Mouse (Mus musculus): ENCODE data around the gene Serhl. TPM values are rescaled to one million over a fixed set of nuclear protein-coding genes. Genes with fewer than 3 reads are reported as not detected.

The Serhl gene
- polyA plus RNA-seq, 1 experiment from 2014 or later = 32.4 TPM

DNA sequence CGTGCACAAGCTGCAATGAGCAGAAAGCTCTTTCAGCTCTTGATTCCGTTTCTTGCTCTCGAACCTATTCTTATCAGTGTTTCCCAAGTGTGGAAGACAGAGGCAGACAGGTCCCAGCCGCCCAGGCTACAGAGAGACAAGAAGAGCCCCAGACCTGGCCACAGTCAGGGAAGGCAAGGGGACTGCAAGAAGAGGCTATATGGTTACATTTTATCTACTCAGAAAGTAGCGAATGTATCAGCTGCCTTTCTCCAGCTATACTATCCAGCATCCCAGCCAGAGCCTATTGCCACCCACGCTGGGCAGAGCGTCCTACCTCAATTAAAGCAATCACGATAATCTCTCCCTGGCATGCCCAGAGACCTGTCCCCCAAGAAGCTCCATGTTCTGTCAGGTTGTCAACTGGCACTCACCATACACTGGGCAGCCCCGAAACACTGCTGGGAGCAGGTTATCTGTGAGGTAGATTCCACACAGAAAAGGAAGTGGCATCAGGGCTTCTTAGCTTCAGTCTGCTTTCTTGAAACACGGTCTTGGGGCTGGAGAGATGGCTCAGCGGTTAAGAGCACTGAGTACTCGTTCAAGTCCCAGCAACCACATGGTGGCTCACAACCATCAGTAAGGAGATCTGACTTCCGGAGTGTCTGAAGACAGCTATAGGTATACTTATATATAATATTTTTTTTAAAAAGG, 2.5 kb upstream of the Serhl start:
- no peaks in the 10 kb centered on the region for H3K9me3 ChIP-seq
- no peaks in the 10 kb centered on the region for H3K36me3 ChIP-seq
- no peak overlapping the region for H3K9ac ChIP-seq
- peaks cover 47% of the 10 kb centered on the region for H3K27me3 ChIP-seq
- H3K4me1 ChIP-seq (replicated peaks) = peaks cover 39% of the 10 kb centered on the region
- no peak overlapping the region for H3K4me2 ChIP-seq
- no peak for ATAC-seq (ENCODE audit: low FRiP score)
- 89% methylated on average over 13 of the region's 13 CpGs for WGBS
- no peak overlapping the region for H3K27ac ChIP-seq
- H3K4me3 ChIP-seq = no peak overlapping the region

DNA sequence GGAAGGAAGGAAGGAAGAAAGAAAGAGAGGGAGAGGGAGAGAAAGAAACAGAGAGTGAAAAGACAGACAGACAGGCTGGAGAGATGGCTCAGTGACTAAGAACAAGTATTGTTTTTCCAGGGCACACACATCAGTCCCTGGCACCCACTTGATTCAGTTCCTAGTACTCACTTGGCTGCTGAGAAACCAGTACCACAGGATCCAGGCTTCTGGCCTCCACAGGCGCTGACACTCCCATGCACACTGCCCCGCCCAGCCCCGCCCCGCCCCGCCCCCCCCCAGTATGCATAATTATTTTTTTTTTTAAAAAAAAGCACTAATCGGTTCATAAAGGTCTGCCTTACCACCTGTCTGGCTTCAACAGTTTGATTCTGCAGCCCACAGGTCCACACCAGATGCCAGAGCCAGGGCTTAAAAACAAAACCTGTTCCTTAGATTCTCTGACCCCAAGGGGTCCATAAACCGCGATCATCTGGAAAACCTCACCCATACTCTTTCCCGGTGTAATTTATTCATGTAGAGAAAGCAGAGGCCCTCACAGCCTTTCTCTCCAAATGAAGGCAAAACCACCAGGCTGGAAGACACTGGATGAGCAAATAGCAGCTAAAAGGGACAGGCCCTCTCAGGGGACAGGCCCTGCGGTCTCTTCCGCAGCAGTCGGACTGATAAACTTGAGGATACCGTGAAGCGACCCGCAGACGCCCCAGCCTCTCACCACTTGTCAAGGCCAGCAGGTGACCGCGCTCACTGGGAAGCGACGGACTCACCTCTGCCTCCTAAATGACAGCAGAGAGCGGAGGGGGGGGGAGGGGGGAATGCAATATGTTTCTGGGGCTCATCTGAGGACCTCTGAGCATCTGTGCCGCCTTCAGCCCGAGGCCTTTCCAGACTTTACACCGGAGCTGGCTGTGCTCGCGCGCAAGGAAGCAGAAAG, 544 bp upstream of the Serhl start:
- Histone ChIP-seq H3K4me1 (replicated peaks) (peaks cover 28% of the 10 kb centered on the region), H3K4me3 (no peak overlapping the region; the same call in 1 of the 2 replicates), H3K9ac (0 out of 2 replicates have a peak overlapping the region, but pooled peaks have one; percentile 49), H3K4me2 (peak overlapping the region; percentile 39), H3K27me3 (peaks cover 46% of the 10 kb centered on the region), H3K27ac (peak overlapping the region; percentile 2; the same call in 1 of the 2 replicates), H3K9me3 (no peaks in the 10 kb centered on the region), H3K36me3 (no peaks in the 10 kb centered on the region)
- no peak for ATAC-seq (ENCODE audit: low FRiP score)
- 5% methylated on average over 27 of the region's 27 CpGs for WGBS

DNA sequence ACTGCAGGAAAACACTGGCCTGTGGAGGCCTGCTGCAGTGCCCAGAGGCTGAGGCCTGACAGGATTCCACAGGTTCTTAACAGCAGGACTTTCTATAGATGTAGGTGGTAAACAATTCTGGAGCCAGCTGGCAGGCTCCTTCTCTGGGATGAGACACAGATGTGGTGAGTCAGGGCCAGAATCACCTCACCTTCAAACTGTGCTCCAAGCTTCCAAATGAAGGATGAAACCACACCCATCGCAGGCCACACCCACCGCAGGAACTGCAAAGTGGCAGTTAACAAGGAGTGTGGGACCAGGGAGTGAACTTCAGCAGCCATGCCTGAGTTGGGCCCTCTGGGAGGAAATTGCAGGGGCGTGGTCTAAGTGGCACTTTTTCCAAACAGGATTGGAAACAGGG, 1.6 kb downstream of the Serhl start:
- 54% methylated on average over 3 of the region's 3 CpGs for WGBS
- Histone ChIP-seq H3K27ac (no peak overlapping the region), H3K4me1 (replicated peaks) (peaks cover 19% of the 10 kb centered on the region), H3K4me2 (no peak overlapping the region), H3K27me3 (peaks cover 40% of the 10 kb centered on the region), H3K4me3 (no peak overlapping the region), H3K9me3 (no peaks in the 10 kb centered on the region), H3K9ac (no peak overlapping the region), H3K36me3 (no peaks in the 10 kb centered on the region)
- ATAC-seq (ENCODE audit: low FRiP score) = no peak

DNA sequence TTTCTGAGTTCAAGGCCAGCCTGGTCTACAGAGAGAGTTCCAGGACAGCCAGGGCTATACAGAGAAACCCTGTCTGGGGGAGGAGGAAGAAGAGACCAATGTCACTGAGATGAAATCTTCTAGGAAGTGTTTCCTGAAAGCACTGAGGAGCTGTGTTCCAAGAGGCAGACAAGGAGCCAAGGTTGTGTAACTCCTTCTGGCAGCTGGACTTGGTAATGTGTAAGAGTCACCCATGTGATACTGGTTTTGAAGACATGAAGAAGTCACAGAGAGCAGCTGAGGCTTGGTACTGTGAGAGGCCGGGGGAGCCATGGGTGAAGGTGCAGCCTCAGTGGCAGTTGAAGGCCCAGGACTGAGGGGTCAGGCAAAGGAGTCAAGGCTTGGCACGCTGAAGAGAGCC, 4.4 kb downstream of the Serhl start:
- ATAC-seq (ENCODE audit: low FRiP score) = no peak
- Histone ChIP-seq H3K9me3 (no peaks in the 10 kb centered on the region), H3K9ac (no peak overlapping the region), H3K27me3 (peaks cover 36% of the 10 kb centered on the region), H3K4me3 (no peak overlapping the region), H3K36me3 (no peaks in the 10 kb centered on the region), H3K27ac (no peak overlapping the region), H3K4me1 (replicated peaks) (peaks cover 12% of the 10 kb centered on the region), H3K4me2 (no peak overlapping the region)
- 79% methylated on average over 2 of the region's 2 CpGs for WGBS

DNA sequence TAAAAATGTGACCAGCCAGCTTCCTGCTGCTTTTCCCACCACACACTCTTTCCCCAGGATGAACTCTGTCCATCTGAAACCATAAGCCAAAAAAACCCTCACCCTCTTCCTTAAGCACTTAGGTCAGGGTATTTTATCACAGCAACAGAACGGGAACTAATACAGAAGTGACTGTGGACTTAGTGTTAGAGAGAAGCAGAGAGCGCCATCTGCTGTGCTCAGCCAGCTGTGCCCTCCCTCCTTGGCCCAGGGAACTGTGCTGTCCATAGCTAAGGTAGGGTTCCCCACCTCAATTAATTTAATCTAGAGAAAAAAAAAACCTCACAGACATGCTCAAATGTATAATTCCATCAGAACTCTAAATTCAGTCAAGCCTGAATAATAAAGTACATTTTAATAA, 6.6 kb downstream of the Serhl start:
- no peak overlapping the region for H3K27ac ChIP-seq
- H3K9me3 ChIP-seq = no peaks in the 10 kb centered on the region
- H3K4me1 ChIP-seq (replicated peaks) = peaks cover 19% of the 10 kb centered on the region
- WGBS = 51% methylated on average over 2 of the region's 2 CpGs
- ATAC-seq (ENCODE audit: low FRiP score) = no peak
- H3K27me3 ChIP-seq = peaks cover 21% of the 10 kb centered on the region
- H3K9ac ChIP-seq = no peak overlapping the region
- no peaks in the 10 kb centered on the region for H3K36me3 ChIP-seq
- no peak overlapping the region for H3K4me3 ChIP-seq
- no peak overlapping the region for H3K4me2 ChIP-seq

DNA sequence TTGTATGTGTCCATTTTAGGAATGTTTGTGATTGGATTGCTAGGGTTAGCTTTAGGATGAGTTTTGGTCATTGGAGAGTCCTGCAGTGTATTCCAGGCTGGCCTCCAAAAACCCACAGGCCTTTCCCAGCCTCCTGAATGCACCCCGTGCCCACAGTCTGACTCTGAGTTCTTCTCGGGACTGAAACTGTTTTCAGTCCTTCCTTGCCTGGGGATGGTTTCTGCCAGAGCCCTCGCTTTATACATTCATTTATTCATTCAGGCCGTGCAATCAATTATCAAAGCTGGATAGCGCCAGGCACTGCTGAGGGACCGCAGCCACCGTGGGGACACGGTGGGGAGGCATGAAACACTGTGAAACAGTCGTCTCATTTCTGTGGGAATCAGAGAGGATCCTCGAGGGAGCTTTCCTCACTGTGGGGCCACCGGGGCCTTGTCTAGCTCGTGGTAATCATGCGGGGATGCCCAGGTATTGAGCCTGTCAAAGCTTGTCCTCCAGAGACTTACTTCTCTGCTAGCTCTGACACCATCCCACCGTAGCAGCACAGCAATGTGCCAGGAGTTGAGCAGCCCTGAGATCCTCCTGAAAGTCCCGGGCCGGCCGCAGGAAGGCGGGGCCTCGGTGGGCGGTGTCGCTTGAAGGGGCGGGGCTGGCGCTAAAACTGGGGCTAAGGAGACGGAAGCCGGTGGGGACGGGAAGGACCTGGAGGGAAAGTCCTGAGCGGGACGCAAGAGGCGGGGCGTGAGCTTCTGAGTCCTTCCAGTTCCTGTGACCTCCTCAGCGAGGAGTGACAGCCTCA, 10.4 kb downstream of the Serhl start:
- H3K4me2 ChIP-seq = peak overlapping the region; percentile 59
- peaks cover 31% of the 10 kb centered on the region for H3K27me3 ChIP-seq
- peak overlapping the region; percentile 15; the same call in 1 of the 2 replicates for H3K27ac ChIP-seq
- peak; percentile 72 for ATAC-seq (ENCODE audit: low FRiP score)
- H3K36me3 ChIP-seq = no peaks in the 10 kb centered on the region
- no peaks in the 10 kb centered on the region for H3K9me3 ChIP-seq
- H3K4me3 ChIP-seq = peak overlapping the region; percentile 34
- WGBS = 2% methylated on average over 31 of the region's 31 CpGs
- H3K4me1 ChIP-seq (replicated peaks) = peaks cover 19% of the 10 kb centered on the region
- H3K9ac ChIP-seq = peak overlapping the region; percentile 66

DNA sequence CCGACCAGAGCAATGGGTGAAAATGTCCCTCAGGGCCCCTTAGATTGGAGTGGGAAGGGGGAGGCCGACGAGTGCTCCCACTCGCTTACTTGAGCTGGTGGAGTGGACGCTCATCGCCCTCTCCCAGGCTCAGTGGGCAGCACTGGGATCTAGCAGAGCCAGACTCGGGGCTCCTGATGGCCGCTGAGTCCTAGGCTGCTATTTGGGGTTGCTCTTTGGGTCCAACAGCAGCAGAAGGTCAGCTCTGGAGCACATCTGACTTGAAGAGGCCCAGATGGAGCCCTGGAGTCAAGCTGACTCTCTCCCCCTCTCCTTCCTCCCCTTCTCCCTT, 11.0 kb downstream of the Serhl start:
- 3% methylated on average over 8 of the region's 8 CpGs for WGBS
- Histone ChIP-seq H3K36me3 (no peaks in the 10 kb centered on the region), H3K9ac (peak overlapping the region; percentile 66), H3K27me3 (peaks cover 31% of the 10 kb centered on the region), H3K4me1 (replicated peaks) (peaks cover 19% of the 10 kb centered on the region), H3K9me3 (no peaks in the 10 kb centered on the region), H3K4me2 (peak overlapping the region; percentile 59), H3K27ac (no peak overlapping the region), H3K4me3 (peak overlapping the region; percentile 34)
- ATAC-seq (ENCODE audit: low FRiP score) = no peak

DNA sequence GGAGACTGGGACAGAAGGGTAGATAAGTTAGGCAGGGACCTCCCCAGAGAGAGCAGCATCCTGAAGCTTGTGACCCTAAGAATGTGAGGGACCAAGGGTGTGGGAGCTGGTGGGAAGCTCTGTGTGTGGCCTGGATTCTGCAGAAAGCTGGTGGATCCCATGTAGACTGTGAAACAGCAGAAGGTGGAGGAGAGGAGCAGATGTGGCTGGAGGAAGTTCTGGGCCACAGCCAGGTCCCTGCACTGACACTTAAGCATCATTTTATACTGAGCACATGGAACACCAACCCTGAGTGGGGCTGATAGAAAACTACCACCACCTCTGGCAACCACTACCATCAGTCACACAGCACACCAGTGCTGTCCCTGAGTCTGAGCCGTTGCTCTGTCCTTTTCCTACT, 13.8 kb downstream of the Serhl start:
- no peak overlapping the region for H3K27ac ChIP-seq
- peaks cover 30% of the 10 kb centered on the region for H3K4me1 ChIP-seq (replicated peaks)
- H3K9me3 ChIP-seq = no peaks in the 10 kb centered on the region
- no peak overlapping the region for H3K4me3 ChIP-seq
- no peak overlapping the region for H3K9ac ChIP-seq
- 62% methylated on average over 1 of the region's 1 CpGs for WGBS
- no peak for ATAC-seq (ENCODE audit: low FRiP score)
- no peak overlapping the region for H3K4me2 ChIP-seq
- peaks cover 22% of the 10 kb centered on the region for H3K27me3 ChIP-seq
- H3K36me3 ChIP-seq = no peaks in the 10 kb centered on the region

DNA sequence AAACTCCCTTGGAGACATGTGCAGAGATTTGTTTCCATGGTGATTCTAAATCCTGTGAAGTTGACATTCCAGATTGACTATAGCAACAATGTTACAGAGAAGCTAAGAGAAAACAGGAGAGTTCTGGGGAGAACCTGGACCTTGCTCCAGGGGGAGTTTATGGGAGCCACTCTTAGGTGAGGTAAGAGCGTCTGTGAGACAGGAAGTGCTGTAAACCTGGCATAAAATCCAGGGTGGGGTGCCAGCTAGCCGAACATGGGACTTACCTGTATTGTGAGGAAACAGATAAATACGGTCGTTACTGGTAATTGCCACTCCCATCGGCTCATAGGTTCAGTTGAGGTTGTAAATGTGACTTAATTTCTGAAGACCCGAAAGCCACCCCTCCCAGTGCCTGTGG, 17.1 kb downstream of the Serhl start:
- WGBS = 91% methylated on average over 6 of the region's 6 CpGs
- no peak overlapping the region for H3K27ac ChIP-seq
- H3K9ac ChIP-seq = no peak overlapping the region
- H3K36me3 ChIP-seq = no peaks in the 10 kb centered on the region
- no peak for ATAC-seq (ENCODE audit: low FRiP score)
- peaks cover 18% of the 10 kb centered on the region for H3K4me1 ChIP-seq (replicated peaks)
- no peaks in the 10 kb centered on the region for H3K9me3 ChIP-seq
- H3K4me3 ChIP-seq = no peak overlapping the region
- H3K4me2 ChIP-seq = no peak overlapping the region
- peaks cover 10% of the 10 kb centered on the region; the same call in 1 of the 2 replicates for H3K27me3 ChIP-seq

DNA sequence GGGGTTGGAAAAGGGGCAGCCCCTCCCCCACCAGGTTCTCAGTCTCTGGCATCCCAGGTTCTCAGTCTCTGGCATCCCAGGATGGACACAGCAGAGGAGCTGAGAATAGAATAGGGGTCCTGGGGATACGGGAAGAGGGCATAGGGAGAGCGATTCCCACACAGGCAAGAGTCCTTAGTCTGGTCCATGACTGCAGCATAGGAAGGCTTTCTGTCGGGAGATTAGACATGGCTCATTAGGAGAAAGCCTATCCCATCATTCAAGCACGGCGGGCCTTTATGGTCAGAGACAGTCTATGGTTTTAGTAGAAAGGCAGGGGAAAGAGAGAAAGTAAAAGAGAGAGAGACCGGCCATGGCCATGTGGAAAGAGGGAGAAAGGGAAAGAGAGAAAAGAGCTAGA, 18.5 kb downstream of the Serhl start:
- Histone ChIP-seq H3K27ac (no peak overlapping the region), H3K36me3 (no peaks in the 10 kb centered on the region), H3K4me2 (no peak overlapping the region), H3K9ac (no peak overlapping the region), H3K27me3 (no peaks in the 10 kb centered on the region), H3K4me1 (replicated peaks) (peaks cover 20% of the 10 kb centered on the region), H3K9me3 (no peaks in the 10 kb centered on the region), H3K4me3 (no peak overlapping the region)
- 27% methylated on average over 6 of the region's 6 CpGs for WGBS
- no peak for ATAC-seq (ENCODE audit: low FRiP score)

DNA sequence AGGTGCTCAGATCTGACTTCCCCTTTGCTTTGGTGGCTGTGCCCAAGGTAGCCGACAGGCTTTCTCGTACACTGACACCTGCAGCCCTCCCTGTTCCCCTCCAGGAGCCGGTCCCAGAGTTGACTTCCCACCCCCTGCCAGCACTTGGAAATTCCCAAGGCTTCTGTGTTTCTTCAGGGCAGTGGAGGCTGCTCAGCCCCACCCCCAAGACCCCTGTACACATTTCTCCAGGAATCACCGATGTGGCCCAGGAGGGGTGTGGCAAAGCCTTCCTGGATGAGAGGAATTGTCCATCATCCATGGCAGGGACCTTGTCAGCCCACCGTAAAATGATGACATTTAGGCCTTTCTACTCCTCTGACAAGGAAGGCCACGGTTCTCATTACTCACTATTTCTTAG, 22.0 kb downstream of the Serhl start:
- 51% methylated on average over 6 of the region's 6 CpGs for WGBS
- peaks cover 15% of the 10 kb centered on the region for H3K36me3 ChIP-seq
- H3K4me1 ChIP-seq (replicated peaks) = peaks cover 38% of the 10 kb centered on the region
- no peaks in the 10 kb centered on the region for H3K9me3 ChIP-seq
- no peak overlapping the region for H3K4me3 ChIP-seq
- no peak for ATAC-seq (ENCODE audit: low FRiP score)
- no peaks in the 10 kb centered on the region for H3K27me3 ChIP-seq
- no peak overlapping the region for H3K4me2 ChIP-seq
- H3K27ac ChIP-seq = no peak overlapping the region
- no peak overlapping the region for H3K9ac ChIP-seq

DNA sequence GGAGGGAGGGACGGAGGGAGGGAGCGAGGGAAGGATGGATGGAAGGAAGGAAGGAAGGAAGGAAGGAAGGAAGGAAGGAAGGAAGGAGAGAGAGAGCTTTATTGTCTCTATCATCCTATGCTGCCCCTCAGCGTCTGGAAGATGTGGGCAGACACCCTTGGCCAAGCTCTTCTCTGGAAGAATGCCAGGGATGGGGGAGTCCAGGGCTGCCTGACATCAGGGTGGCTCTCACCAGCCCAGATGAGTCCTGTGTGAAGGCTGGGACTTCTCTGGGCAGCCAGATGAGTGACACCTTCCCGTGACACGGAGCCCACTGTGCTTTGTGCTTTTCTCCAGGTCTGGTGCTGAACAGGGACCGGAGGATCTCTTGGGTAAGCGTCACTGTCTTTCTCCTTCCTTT, 22.6 kb downstream of the Serhl start:
- Histone ChIP-seq H3K4me3 (no peak overlapping the region), H3K4me2 (no peak overlapping the region), H3K9ac (no peak overlapping the region), H3K4me1 (replicated peaks) (peaks cover 37% of the 10 kb centered on the region), H3K27me3 (no peaks in the 10 kb centered on the region), H3K36me3 (peaks cover 20% of the 10 kb centered on the region), H3K9me3 (no peaks in the 10 kb centered on the region), H3K27ac (no peak overlapping the region)
- no peak for ATAC-seq (ENCODE audit: low FRiP score)
- WGBS = 83% methylated on average over 7 of the region's 7 CpGs

Measured in hindbrain, embryonic 13.5 days (tissue).